Mouse (Mus musculus) ovary, postnatal 10 days (tissue): Measurements from ENCODE around the gene Vps41.

ENCODE experiments used
- DNase-seq: peaks from one replicate; pipeline ENCODE4 v3.0.0; 2022; ENCODE audit warnings: low spot score

The Vps41 gene

DNA sequence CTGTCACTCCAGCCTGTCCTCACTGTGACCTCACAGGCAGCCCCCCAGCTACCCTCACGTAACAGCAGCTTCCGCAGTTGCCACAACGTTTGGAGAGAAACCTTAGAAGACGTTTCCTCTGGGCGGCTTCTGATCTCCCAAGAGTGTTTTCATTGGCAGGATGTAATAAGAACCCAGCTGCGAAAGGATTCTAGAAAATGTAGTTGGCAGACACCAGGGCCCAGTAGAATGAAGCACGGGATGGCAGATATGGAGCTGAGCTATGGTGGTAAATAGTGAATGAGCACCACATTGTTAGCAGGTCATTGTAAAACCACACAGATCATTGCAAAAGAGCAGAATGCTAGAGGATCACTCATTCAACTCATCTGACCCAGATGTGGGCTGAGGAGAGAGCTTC lies 158.2 kb downstream of the Vps41 start:
- DNase-seq, result no peak

- DNase-seq, result no peak
These were observed 175.8 kb downstream of the Vps41 start for GRCm38 (mm10) chr13:18892910-18893309.

- no peak for DNase-seq
These were observed 179.7 kb downstream of the Vps41 start for GRCm38 (mm10) chr13:18896789-18897188.

DNA sequence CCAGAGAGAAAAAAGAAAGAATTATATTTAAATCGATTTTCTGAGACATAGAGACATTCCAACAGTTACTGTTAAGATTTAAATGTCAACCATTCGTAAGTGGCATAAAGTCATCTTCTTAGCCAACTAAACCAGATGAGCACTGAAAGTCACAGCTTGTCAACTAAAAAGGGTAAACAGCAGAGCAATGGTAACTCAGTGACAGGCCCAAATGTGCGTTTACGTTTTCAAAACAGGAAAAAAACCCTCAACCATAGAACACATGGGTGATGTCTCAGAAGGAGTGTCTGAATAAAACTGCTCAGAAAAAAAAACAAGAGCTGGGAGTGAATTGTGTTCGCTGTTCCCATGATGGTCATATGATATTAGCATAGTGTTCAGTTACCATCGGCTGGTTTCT lies 186.5 kb downstream of the Vps41 start:
- DNase-seq, result no peak

- no peak for DNase-seq
These were observed 197.7 kb downstream of the Vps41 start for GRCm38 (mm10) chr13:18914774-18915173.
